Mouse (Mus musculus) ovary, adult 10 weeks (tissue): ENCODE measurements around the gene Ddx10. TPM values are rescaled to one million over a fixed set of nuclear protein-coding genes. Genes with fewer than 3 reads are reported as not detected.

Experiments
- polyA plus RNA-seq: library from polyadenylated mRNA; stranded (reverse); fragments of 350-450 nt; fragmentation: Illumina TruSeq; extraction: RNeasy Lipid Tissue Mini Kit (QIAGEN cat#74804); gene quantifications from one replicate; pipeline ENCODE4 v1.2.3, GENCODE M21; 2014

Ddx10 gene
- 79.1 TPM for polyA plus RNA-seq

GRCm38 (mm10) chr9:53247953-53248397 lies at the start of gene Ddx10:
Ddx10 (minus strand) TSS chr9:53248053.

Other genes with a start within 250 kb of the Ddx10 start
- 1.3 TPM for gene Exph5, start 53.6 kb upstream of the Ddx10 start, polyA plus RNA-seq
- 105 TPM for gene Kdelc2, start 136.0 kb upstream of the Ddx10 start, polyA plus RNA-seq
- gene 4930550C14Rik, start 154.3 kb upstream of the Ddx10 start, polyA plus RNA-seq: 13.5 TPM